Mouse (Mus musculus): ENCODE results near the gene Tmem106c. TPM values are rescaled to one million over a fixed set of nuclear protein-coding genes. Genes with fewer than 3 reads are reported as not detected.

Tmem106c gene
- polyA plus RNA-seq, 1 experiment from 2014 or later, result 39.3 TPM

DNA sequence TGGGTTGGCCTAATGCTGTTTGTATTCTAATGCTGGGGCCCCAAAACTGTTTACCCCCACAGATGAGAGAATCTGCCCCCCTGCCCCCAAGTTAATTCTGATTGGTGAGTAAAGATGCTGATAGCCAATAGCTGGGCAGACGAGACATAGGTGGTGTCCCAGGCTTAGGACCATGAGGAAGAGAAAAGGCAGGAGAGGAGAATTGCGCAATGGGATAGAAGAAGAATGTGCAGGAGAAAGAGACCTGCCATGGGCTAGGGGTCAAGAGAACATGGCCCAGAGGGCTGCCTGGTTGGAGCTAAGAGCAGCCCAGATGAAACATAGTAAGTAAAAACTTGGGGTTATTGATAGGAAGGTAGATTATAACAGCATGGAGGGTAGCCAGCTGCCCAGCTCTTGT lies 23.9 kb upstream of the Tmem106c start:
- Histone ChIP-seq H3K9me3 (no peaks in the 10 kb centered on the region), H3K4me2 (replicated peaks) (no peak overlapping the region), H3K4me1 (replicated peaks) (0 out of 2 replicates have a peak, but pooled peaks cover 2% of the 10 kb centered on the region), H3K27me3 (replicated peaks) (no peaks in the 10 kb centered on the region), H3K36me3 (no peaks in the 10 kb centered on the region), H3K9ac (no peak overlapping the region), H3K27ac (no peak overlapping the region), H3K4me3 (replicated peaks) (no peak overlapping the region)
- no peak for ATAC-seq
- WGBS, result 79% methylated on average over 2 of the region's 2 CpGs

DNA sequence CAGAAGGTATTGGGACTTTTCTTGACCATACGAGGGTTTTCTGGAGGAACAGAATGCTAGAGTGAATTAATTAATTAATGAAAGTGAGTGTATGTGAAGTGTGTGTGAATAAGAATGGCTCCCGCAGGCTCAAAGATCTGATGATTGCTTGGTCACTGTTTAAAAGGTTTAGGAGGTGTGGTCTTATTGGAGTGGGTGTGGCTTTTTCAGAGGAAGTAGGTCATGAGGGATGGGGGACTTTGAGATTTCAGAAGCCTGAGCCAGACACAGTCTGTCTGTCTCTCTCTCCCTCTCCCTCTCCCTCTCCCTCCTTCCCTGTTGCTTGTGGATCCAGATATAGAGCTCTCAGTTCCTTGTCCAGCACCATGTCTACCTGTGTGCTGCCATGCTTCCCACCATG lies 22.7 kb upstream of the Tmem106c start:
- H3K27me3 ChIP-seq (replicated peaks), result no peaks in the 10 kb centered on the region
- no peak for ATAC-seq

DNA sequence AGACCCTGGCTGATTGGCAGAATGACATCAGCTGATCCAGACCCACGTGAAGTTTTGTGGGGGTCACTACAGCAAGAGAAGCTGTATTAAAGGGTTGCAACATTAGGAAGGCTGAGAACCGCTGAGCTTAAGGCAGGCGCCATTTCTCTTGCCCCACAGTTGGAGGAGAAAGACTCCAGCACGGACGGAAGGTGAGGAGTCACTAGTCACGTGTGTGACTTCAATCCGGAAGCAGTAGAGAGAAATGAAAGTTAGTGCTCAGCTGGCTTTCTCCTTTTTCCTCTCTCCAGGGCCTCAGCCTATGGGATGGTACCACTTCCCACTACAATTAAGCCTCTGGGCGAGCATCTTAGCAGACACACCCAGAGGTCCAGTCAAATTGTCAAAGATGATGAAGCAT lies 21.5 kb upstream of the Tmem106c start:
- Histone ChIP-seq H3K9me3 (no peaks in the 10 kb centered on the region), H3K36me3 (no peaks in the 10 kb centered on the region), H3K4me3 (replicated peaks) (no peak overlapping the region), H3K27me3 (replicated peaks) (no peaks in the 10 kb centered on the region), H3K4me2 (replicated peaks) (no peak overlapping the region), H3K27ac (no peak overlapping the region), H3K4me1 (replicated peaks) (peaks cover 11% of the 10 kb centered on the region), H3K9ac (no peak overlapping the region)
- WGBS, result 82% methylated on average over 8 of the region's 8 CpGs
- no peak for ATAC-seq

More for the DNA sequence above, 22.7 kb upstream of the Tmem106c start:
- no peak overlapping the region for H3K4me3 ChIP-seq (replicated peaks)
- no peak overlapping the region for H3K9ac ChIP-seq
- no peak overlapping the region for H3K27ac ChIP-seq
- H3K9me3 ChIP-seq, result no peaks in the 10 kb centered on the region
- WGBS, result 93% methylated on average over 2 of the region's 2 CpGs
- H3K4me1 ChIP-seq (replicated peaks), result peaks cover 11% of the 10 kb centered on the region
- H3K36me3 ChIP-seq, result no peaks in the 10 kb centered on the region
- H3K4me2 ChIP-seq (replicated peaks), result no peak overlapping the region

DNA sequence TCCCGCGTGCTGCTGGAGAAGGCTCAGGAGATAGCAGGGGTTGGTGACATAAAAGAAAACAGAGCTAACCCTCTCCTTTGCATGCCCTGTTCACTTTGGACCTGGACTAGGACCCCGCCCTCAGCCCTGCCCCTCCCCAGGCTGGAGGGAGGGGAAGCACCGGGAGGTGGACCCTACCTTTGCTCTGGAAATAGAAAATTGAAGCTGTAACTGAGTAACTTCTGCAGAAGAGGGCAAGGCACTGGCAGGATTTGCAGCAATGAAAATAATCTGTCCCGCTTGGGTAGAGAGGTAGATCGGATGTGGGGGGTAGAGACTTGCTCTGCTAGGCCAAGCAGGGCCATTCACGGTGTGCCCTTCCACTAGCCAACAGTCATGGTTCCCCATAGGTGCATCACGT lies 20.6 kb upstream of the Tmem106c start:
- 78% methylated on average over 8 of the region's 8 CpGs for WGBS
- no peak overlapping the region for H3K4me3 ChIP-seq (replicated peaks)
- H3K4me1 ChIP-seq (replicated peaks), result peaks cover 11% of the 10 kb centered on the region
- no peaks in the 10 kb centered on the region for H3K9me3 ChIP-seq
- ATAC-seq, result peak; percentile 80
- H3K27me3 ChIP-seq (replicated peaks), result no peaks in the 10 kb centered on the region
- no peaks in the 10 kb centered on the region for H3K36me3 ChIP-seq
- no peak overlapping the region for H3K9ac ChIP-seq
- H3K4me2 ChIP-seq (replicated peaks), result no peak overlapping the region
- no peak overlapping the region for H3K27ac ChIP-seq

DNA sequence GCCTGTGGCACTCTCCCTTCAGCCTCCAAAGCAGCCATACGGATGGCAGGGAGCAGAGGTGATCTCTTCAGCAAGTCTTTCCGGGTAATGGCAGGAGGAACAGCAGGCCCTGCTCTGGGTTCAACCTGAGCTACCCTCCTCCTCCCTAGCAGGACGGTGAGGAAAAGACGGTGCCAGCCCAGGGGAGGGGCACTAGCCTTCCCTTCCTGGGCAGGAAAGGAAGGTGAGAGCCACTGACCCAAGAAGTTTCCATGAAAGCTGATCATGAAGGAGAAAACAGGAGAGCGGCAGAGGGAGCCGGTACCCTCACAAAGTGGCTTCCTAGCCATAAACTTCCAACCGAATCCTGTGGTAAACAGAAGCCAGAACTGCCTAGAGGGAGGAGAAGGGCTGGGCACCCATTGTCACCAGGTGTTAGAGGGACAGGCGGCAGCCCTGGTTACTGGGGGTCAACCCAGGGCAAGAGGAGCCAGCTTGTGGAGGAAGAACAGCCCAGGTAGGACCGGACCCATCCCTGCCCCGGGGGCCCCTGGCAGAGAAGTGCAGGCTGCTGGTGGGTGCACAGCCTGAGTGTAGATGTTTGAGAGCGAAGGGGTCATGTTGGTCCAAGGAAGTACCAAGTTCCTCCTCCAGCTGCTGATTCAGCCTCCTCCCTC lies 19.0 kb upstream of the Tmem106c start:
- Histone ChIP-seq H3K9me3 (no peaks in the 10 kb centered on the region), H3K4me2 (replicated peaks) (no peak overlapping the region), H3K4me1 (replicated peaks) (peaks cover 11% of the 10 kb centered on the region), H3K36me3 (no peaks in the 10 kb centered on the region), H3K27ac (no peak overlapping the region), H3K9ac (no peak overlapping the region), H3K4me3 (replicated peaks) (no peak overlapping the region), H3K27me3 (replicated peaks) (no peaks in the 10 kb centered on the region)
- 58% methylated on average over 11 of the region's 11 CpGs for WGBS
- peak; percentile 46 for ATAC-seq

DNA sequence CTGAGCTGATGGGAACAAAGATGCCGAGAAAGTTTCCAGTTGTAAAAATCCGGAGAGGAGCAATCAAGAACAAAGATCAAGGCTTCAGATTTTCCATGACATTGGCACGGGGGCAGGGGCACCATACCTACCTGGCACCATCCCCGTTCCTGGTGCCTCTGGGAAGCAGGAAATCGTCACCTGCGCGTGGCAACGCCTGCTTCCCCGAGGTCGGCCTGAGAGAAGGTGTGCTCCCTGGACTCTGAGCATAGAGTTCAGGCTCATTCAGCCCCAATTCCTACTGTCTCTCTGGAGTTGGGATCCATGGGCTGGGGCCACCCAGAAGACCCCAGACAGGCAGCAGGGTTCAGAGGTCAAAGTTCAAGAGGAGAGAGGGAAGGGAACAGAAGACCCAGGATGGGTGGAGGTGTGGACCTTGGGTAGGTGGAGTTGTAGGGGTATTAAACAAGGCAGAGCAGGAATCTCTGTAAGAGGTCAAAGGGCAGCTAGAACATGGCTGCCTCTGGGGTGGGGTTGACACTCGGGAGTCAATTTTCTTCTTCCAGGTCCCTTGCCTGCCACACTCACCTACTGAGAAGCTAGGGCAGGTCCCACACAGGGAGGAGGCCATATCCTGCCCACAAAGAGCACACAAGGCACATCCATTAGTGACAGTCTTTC lies 18.2 kb upstream of the Tmem106c start:
- WGBS, result 60% methylated on average over 11 of the region's 11 CpGs
- peak; percentile 57 for ATAC-seq

DNA sequence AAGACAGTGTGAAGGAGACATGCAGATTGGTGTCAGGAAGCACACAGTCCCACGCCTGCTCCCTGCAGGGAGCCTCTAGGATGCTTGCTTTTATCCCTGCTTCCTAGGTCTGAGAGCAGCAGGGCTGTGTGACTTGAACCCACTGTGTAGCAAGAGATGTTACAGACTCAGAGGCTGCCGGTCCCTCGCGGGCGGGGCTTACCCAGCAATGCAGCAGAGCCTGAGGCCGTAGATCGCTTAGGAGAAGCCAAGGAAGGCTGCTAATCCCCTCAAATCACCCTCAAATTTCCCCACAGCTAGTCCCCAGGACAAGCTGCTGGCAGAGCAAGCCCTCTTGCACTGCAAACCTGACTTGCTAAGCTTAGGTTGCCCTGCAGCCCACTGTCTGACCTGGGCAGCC lies 15.3 kb upstream of the Tmem106c start:
- H3K4me3 ChIP-seq (replicated peaks), result no peak overlapping the region
- no peak overlapping the region for H3K27ac ChIP-seq
- ATAC-seq, result no peak
- no peak overlapping the region for H3K4me2 ChIP-seq (replicated peaks)
- no peak overlapping the region for H3K9ac ChIP-seq
- WGBS, result 44% methylated on average over 7 of the region's 7 CpGs
- no peaks in the 10 kb centered on the region for H3K9me3 ChIP-seq
- H3K27me3 ChIP-seq (replicated peaks), result no peaks in the 10 kb centered on the region
- H3K36me3 ChIP-seq, result no peaks in the 10 kb centered on the region
- H3K4me1 ChIP-seq (replicated peaks), result peaks cover 10% of the 10 kb centered on the region

More for the DNA sequence above, 18.2 kb upstream of the Tmem106c start:
- no peak overlapping the region for H3K4me2 ChIP-seq (replicated peaks)
- H3K27ac ChIP-seq, result no peak overlapping the region
- H3K4me3 ChIP-seq (replicated peaks), result no peak overlapping the region
- H3K9me3 ChIP-seq, result no peaks in the 10 kb centered on the region
- H3K9ac ChIP-seq, result no peak overlapping the region
- no peaks in the 10 kb centered on the region for H3K36me3 ChIP-seq
- peaks cover 11% of the 10 kb centered on the region for H3K4me1 ChIP-seq (replicated peaks)
- H3K27me3 ChIP-seq (replicated peaks), result no peaks in the 10 kb centered on the region

DNA sequence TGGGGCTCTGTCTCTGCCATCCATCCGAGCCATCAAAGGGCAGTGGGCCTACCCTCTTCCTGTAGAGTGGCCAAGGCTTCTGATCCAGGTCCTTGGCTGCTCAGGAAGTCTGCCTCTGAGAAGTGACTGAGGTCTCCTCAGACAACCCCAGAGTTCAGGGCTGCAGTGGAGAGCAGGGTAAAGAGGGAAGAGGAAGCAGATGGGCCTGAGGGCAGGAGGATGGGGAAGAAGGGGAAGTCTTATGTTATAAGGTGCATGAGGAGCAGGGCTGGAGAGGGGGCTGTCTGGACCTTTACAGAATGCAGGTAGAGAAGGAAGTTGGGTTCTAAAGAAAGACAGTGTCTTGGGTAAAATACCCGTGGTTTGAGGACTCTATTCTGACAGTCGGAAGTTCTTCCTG lies 14.3 kb upstream of the Tmem106c start:
- ATAC-seq, result no peak
- no peaks in the 10 kb centered on the region for H3K27me3 ChIP-seq (replicated peaks)
- H3K9ac ChIP-seq, result no peak overlapping the region
- peaks cover 10% of the 10 kb centered on the region for H3K4me1 ChIP-seq (replicated peaks)
- H3K36me3 ChIP-seq, result no peaks in the 10 kb centered on the region
- H3K9me3 ChIP-seq, result no peaks in the 10 kb centered on the region
- no peak overlapping the region for H3K4me3 ChIP-seq (replicated peaks)
- 73% methylated on average over 3 of the region's 3 CpGs for WGBS
- H3K27ac ChIP-seq, result no peak overlapping the region
- no peak overlapping the region for H3K4me2 ChIP-seq (replicated peaks)

DNA sequence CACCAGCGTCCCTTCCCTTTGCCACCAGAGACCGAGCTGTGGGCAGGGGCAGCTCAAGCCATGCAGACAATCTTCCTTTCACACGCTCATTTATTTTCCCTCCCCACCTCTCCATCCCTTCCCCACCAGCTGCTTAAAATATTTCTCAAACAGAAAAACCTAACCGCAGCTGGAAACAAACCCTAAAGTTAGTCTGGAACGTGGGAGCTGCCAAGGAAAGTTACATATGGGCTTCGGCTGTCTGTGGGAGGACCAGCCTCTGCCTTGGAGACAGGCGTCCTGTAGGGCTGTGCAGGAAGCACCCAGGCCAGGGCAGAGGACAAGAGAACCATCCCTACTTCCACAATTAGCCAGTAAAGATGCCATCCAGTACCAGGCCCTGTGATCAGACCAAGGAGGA lies 13.8 kb upstream of the Tmem106c start:
- Histone ChIP-seq H3K36me3 (no peaks in the 10 kb centered on the region), H3K9me3 (no peaks in the 10 kb centered on the region), H3K27ac (no peak overlapping the region), H3K4me1 (replicated peaks) (peaks cover 12% of the 10 kb centered on the region), H3K4me3 (replicated peaks) (no peak overlapping the region), H3K9ac (no peak overlapping the region), H3K4me2 (replicated peaks) (no peak overlapping the region), H3K27me3 (replicated peaks) (0 out of 2 replicates have a peak, but pooled peaks cover 3% of the 10 kb centered on the region)
- no peak for ATAC-seq
- 37% methylated on average over 7 of the region's 7 CpGs for WGBS

DNA sequence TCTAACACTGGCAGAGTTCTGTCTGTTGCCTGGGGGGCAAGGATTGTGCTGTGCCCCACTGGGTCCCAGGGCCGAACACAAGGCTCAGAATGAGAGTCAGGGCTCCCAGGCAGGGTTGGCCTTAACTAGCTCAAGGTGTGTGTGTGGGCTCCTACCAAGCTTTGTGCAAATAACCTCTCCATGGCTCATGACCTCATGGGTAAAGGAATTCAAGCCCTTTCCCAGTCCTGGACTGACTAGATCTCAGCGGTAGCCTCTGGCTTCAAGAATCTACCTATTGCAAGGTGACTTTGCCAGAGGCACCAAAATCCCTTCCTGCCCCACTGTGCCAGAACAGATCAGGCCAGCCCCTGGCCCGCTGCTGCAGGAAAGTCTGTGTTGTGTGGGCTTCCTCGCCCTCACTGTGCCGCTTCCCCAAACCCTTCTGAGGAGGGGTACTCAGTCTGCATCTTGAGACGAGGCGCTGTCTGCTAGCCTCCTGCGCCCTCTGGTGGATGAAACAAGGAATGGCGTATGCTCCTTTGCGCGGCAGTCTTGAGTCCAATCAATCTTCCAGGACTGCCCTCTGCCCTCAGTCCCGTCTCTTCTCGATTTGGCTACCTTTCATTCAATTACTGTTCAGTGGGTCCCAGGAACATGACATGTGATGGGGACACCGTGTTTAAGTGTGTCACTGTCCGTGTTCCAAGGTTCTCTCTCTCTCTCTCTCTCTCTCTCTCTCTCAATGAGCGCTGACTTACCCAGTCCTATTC lies 11.7 kb upstream of the Tmem106c start:
- Histone ChIP-seq H3K27ac (no peak overlapping the region), H3K9ac (no peak overlapping the region), H3K4me1 (replicated peaks) (0 out of 2 replicates have a peak, but pooled peaks cover 6% of the 10 kb centered on the region), H3K4me2 (replicated peaks) (no peak overlapping the region), H3K27me3 (replicated peaks) (0 out of 2 replicates have a peak, but pooled peaks cover 3% of the 10 kb centered on the region), H3K9me3 (no peaks in the 10 kb centered on the region), H3K36me3 (no peaks in the 10 kb centered on the region), H3K4me3 (replicated peaks) (no peak overlapping the region)
- ATAC-seq, result peak; percentile 35; the same call in 1 of the 2 replicates
- 16% methylated on average over 16 of the region's 16 CpGs for WGBS

DNA sequence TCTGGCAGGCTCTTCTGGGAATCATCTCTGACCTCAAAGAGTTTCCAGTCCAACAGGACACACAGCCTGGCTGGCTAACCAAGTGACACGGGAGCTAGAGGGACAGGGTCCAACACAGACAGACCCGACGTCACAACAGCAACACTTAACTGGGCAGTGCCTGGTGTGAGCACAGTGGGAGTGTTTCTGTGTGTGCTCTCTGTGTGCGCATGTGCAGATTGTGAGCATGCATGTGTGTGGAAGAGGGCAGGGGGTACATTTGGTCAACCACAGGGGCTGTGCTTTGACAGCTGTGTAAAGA lies 11.2 kb upstream of the Tmem106c start:
- WGBS, result 76% methylated on average over 4 of the region's 4 CpGs
- H3K4me1 ChIP-seq (replicated peaks), result 0 out of 2 replicates have a peak, but pooled peaks cover 6% of the 10 kb centered on the region
- H3K4me3 ChIP-seq (replicated peaks), result no peak overlapping the region
- no peaks in the 10 kb centered on the region for H3K36me3 ChIP-seq
- no peaks in the 10 kb centered on the region for H3K9me3 ChIP-seq
- H3K9ac ChIP-seq, result no peak overlapping the region
- no peak overlapping the region for H3K27ac ChIP-seq
- 0 out of 2 replicates have a peak, but pooled peaks cover 3% of the 10 kb centered on the region for H3K27me3 ChIP-seq (replicated peaks)
- H3K4me2 ChIP-seq (replicated peaks), result no peak overlapping the region
- ATAC-seq, result no peak

DNA sequence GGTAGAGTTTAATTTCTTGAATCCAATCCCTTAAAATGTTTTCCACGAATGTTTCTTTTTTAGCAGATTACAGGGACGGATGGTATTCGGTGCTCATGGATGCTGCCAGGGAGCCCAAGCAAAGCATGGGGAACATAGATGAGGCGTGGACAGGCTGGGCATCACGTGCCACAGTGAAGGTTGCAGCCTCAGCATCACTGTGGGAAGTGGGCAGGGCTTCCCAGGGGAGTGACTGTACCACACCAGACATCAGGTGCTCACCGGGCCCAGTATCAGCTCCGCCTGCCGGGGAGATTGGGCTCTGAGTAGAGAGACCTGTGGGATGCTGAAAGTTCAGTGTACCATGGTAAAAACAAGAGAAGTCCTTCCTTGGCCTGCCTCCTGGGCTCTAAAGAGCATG lies 9.3 kb upstream of the Tmem106c start:
- H3K27me3 ChIP-seq (replicated peaks), result 0 out of 2 replicates have a peak, but pooled peaks cover 3% of the 10 kb centered on the region
- 0 out of 2 replicates have a peak, but pooled peaks cover 6% of the 10 kb centered on the region for H3K4me1 ChIP-seq (replicated peaks)
- H3K27ac ChIP-seq, result no peak overlapping the region
- no peak overlapping the region for H3K4me2 ChIP-seq (replicated peaks)
- H3K36me3 ChIP-seq, result no peaks in the 10 kb centered on the region
- no peak overlapping the region for H3K9ac ChIP-seq
- no peak overlapping the region for H3K4me3 ChIP-seq (replicated peaks)
- no peak for ATAC-seq
- WGBS, result 82% methylated on average over 8 of the region's 8 CpGs
- H3K9me3 ChIP-seq, result no peaks in the 10 kb centered on the region

Data from intestine, embryonic 15.5 days (tissue).